Mouse (Mus musculus): Measurements from ENCODE around the gene Cdkal1.

GRCm38 (mm10) chr13:29726154-29726825, 129.2 kb downstream of the Cdkal1 start:
- no peak for TF ChIP-seq CTCF (IDR thresholded peaks at IDR 0.05; ENCODE audit: extremely low read depth, insufficient read depth, insufficient read length, insufficient replicate concordance)
- no peak for TF ChIP-seq POLR2A (IDR thresholded peaks at IDR 0.05; ENCODE audit: low read depth, low read length)
